Mouse (Mus musculus) mesoderm, embryonic 11.5 days (tissue): ENCODE measurements around the gene Psen2.

Source experiments
- DNase-seq: peaks from one replicate; pipeline ENCODE4 v3.0.0-alpha.2; 2012; ENCODE audit warnings: low read depth, low spot score

Gene Psen2

DNA sequence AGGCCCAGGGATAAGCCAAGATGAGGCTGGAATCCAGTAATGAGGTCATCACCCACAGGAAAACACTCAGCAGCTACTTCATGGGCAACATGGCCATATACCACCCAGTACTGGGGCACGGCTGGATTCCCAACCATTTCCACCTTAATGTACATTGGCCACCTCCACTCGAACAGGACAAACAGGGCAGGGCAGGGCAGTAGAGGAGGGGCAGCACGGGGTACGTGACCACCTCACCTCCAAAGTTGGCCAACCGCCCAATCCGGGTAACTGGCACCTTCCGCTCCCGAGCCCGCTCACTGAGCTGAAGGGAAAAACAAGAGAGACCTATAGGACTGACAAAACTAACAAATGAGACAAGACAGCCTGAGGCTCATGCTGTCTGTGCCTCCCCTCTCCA, 84.9 kb downstream of the Psen2 start:
- DNase-seq, result no peak
